Mouse (Mus musculus) neural tube, embryonic 15.5 days (tissue): ENCODE results near the gene Foxp1. TPM values are rescaled to one million over a fixed set of nuclear protein-coding genes. Genes with fewer than 3 reads are reported as not detected.

Experiments used
- ATAC-seq: fragments of 200-750 bp; cut with Nextera tagmentation; 2 replicates; pipeline ENCODE4 v1.8.0; 2017; ENCODE audit warnings: mild to moderate bottlenecking, moderate TSS enrichment, moderate library complexity; ENCODE audit not compliant: low FRiP score
- H3K27ac ChIP-seq: fragments of 300-500 bp; sonication (generic); replicated peaks from 2 replicates; pipeline ENCODE4 v1.5.1; 2015; ENCODE audit warnings: mild to moderate bottlenecking, inconsistent platforms
- H3K27me3 ChIP-seq: fragments of 300-500 bp; sonication (generic); replicated peaks from 2 replicates; pipeline ENCODE4 v1.6.1; 2015; ENCODE audit warnings: inconsistent platforms
- H3K36me3 ChIP-seq: fragments of 300-500 bp; sonication (generic); 2 replicates; pipeline ENCODE4 v1.6.1; 2015; ENCODE audit warnings: inconsistent platforms
- H3K4me1 ChIP-seq: fragments of 300-500 bp; sonication (generic); 2 replicates; pipeline ENCODE4 v1.6.1; 2015; ENCODE audit warnings: inconsistent platforms
- H3K4me2 ChIP-seq: fragments of 300-500 bp; sonication (generic); 2 replicates; pipeline ENCODE4 v1.6.1; 2015; ENCODE audit warnings: inconsistent platforms, mild to moderate bottlenecking, moderate library complexity
- H3K4me3 ChIP-seq: fragments of 300-500 bp; sonication (generic); replicated peaks from 2 replicates; pipeline ENCODE4 v1.5.1; 2015; ENCODE audit warnings: mild to moderate bottlenecking, inconsistent platforms
- H3K9ac ChIP-seq: fragments of 300-500 bp; sonication (generic); replicated peaks from 2 replicates; pipeline ENCODE4 v1.6.1; 2015; ENCODE audit warnings: mild to moderate bottlenecking, inconsistent platforms
- H3K9me3 ChIP-seq: fragments of 300-500 bp; sonication (generic); replicated peaks from 2 replicates; pipeline ENCODE4 v1.6.1; 2016; ENCODE audit warnings: inconsistent platforms
- WGBS: fragments of 180-500 bp; shearing (Covaris S2); methylation state at CpG from one replicate; pipeline ENCODE4 v1.1.7; 2015; ENCODE audit warnings: mixed read lengths; 5-methylcytosine and 5-hydroxymethylcytosine counted together
- polyA plus RNA-seq: library from polyadenylated mRNA; unstranded; fragments of >200 nt; fragmentation: Nextera tagmentation; extraction: Ambion mirVana; gene quantifications from 2 replicates; pipeline ENCODE4 v1.2.1, GENCODE M21; 2015

Gene Foxp1
- polyA plus RNA-seq, 1 experiment from 2014 or later = 51.0 TPM

DNA sequence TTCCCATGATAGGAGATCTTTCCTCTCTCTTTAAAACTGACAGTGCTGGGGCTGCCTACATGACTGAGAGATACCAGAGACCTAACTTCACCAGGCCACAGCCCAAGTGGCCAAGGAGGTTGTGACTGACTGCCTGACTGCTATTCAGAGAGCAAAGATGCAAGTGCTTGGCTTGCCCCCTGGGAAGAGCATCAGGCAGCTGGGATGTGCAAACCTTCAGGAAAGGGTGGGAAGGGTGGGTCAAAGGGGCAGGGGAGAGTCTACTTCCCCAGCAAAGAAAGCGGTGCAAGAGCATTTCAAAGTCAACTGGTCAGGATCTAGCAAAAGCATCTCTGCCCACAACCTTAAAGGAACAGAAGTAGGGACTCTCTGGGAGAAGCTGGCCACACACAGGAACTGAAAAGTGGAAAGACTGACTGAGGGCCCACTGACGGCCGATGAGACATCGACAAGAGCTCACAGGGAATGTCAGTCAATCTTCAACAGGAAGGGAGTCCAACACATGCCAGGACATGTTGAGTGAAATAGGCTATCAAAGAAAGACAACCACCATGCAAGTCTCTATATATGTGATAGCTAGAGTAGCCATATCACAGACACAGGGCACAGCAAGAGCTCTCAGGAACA lies 138.6 kb downstream of the Foxp1 start:
- H3K27me3 ChIP-seq = no peaks in the 10 kb centered on the region
- no peaks in the 10 kb centered on the region for H3K36me3 ChIP-seq
- H3K4me1 ChIP-seq = peaks cover 3% of the 10 kb centered on the region; the same call in 1 of the 2 replicates
- no peak overlapping the region for H3K27ac ChIP-seq
- no peak overlapping the region for H3K4me2 ChIP-seq
- no peak overlapping the region for H3K9ac ChIP-seq
- no peak overlapping the region for H3K4me3 ChIP-seq
- ATAC-seq = no peak
- 88% methylated on average over 4 of the region's 4 CpGs for WGBS
- H3K9me3 ChIP-seq = no peaks in the 10 kb centered on the region

DNA sequence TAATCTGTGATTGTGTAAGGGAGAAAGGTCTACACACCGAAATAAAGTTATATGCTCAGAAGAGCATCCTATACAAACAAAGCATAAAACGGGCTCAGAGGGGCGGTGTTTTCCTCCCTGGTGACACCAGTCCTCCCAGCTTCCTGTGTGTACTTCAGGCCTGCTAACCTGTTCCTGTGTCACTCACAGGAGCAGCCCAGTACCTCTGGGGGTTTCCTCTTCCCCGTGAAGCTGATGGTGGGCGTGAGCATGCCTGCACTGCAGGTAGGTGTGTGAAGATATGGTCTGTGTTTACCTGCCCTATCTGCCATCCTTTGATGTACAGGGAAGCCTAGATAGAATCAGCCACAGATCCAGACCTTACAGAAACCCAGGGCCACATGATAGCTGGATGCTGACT lies 142.4 kb downstream of the Foxp1 start:
- no peaks in the 10 kb centered on the region for H3K9me3 ChIP-seq
- no peak for ATAC-seq
- H3K4me1 ChIP-seq = peaks cover 21% of the 10 kb centered on the region
- 89% methylated on average over 5 of the region's 5 CpGs for WGBS
- no peak overlapping the region for H3K9ac ChIP-seq
- no peaks in the 10 kb centered on the region for H3K36me3 ChIP-seq
- no peak overlapping the region for H3K27ac ChIP-seq
- H3K4me2 ChIP-seq = no peak overlapping the region
- H3K27me3 ChIP-seq = 0 out of 2 replicates have a peak, but pooled peaks cover 3% of the 10 kb centered on the region
- H3K4me3 ChIP-seq = no peak overlapping the region

DNA sequence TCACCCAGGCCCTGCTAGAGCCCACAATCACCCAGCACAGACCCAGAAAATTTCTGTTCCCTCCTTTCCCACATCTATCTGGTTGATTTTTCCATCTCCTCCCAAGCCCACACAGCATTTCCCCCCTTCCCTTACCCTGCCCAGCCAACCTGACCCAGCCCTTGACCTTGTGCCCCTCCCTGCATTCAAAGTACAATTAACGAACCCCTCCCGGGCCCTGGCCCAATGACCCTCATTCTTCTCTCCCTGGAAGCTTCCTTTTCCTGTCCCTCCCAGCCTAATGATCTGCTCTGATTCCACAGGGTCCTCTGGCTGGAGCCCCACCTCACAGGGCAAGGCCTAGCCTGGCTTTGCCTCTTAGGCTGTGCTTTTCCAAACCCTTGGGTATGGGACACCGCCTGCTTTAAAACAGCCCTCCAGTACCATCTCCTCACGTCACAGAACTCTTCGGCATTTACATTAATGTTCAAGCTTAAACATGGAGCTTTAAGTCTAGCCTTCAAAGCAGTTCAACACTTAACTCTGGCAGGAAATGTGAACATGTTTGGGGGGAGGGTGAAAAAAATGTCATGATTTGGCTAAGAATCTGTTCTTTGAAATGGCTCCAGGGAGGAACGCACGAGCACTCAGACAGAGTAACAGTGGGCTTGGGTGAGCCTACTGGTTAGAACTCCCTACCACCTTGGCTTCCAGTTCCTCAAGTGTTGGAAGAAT lies 143.4 kb downstream of the Foxp1 start:
- WGBS = 73% methylated on average over 7 of the region's 7 CpGs
- H3K36me3 ChIP-seq = no peaks in the 10 kb centered on the region
- H3K4me2 ChIP-seq = no peak overlapping the region
- 0 out of 2 replicates have a peak, but pooled peaks cover 3% of the 10 kb centered on the region for H3K27me3 ChIP-seq
- no peak overlapping the region for H3K9ac ChIP-seq
- no peaks in the 10 kb centered on the region for H3K9me3 ChIP-seq
- no peak for ATAC-seq
- H3K4me1 ChIP-seq = peaks cover 30% of the 10 kb centered on the region
- H3K4me3 ChIP-seq = no peak overlapping the region
- H3K27ac ChIP-seq = no peak overlapping the region

DNA sequence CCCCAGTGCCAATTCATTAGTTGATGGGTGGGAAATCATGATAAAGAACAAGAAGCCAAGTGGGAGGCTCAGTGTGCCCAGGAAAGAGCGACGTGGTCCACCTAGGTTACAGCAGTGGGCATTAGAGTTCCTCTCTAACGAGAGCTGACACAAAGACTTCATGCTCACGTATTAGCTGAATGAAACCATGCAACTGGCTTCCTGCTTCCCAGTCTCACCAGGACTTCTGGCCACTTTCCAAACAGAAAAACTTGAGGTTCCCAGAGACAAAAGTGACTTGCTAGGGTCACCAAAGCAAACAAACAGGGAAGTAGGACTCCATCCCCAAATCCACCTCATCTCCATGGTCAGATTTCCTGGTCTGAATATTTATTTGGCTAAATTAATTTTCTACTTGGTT lies 144.8 kb downstream of the Foxp1 start:
- Histone ChIP-seq H3K4me3 (no peak overlapping the region), H3K4me2 (no peak overlapping the region), H3K36me3 (no peaks in the 10 kb centered on the region), H3K27me3 (0 out of 2 replicates have a peak, but pooled peaks cover 3% of the 10 kb centered on the region), H3K4me1 (peaks cover 27% of the 10 kb centered on the region), H3K27ac (no peak overlapping the region; the same call in 1 of the 2 replicates), H3K9me3 (no peaks in the 10 kb centered on the region), H3K9ac (no peak overlapping the region)
- ATAC-seq = no peak
- 67% methylated on average over 4 of the region's 4 CpGs for WGBS

GRCm38 (mm10) chr6:99377131-99377530 lies 145.4 kb downstream of the Foxp1 start:
- H3K9me3 ChIP-seq = no peaks in the 10 kb centered on the region
- H3K27ac ChIP-seq = no peak overlapping the region; the same call in 1 of the 2 replicates
- no peak overlapping the region for H3K4me2 ChIP-seq
- H3K4me3 ChIP-seq = no peak overlapping the region
- no peak overlapping the region for H3K9ac ChIP-seq
- ATAC-seq = no peak
- H3K27me3 ChIP-seq = 0 out of 2 replicates have a peak, but pooled peaks cover 3% of the 10 kb centered on the region
- H3K4me1 ChIP-seq = peaks cover 27% of the 10 kb centered on the region
- WGBS = 66% methylated on average over 2 of the region's 2 CpGs
- H3K36me3 ChIP-seq = no peaks in the 10 kb centered on the region

- no peak overlapping the region for H3K9ac ChIP-seq
- ATAC-seq = no peak
- no peak overlapping the region for H3K27ac ChIP-seq
- H3K9me3 ChIP-seq = no peaks in the 10 kb centered on the region
- 75% methylated on average over 8 of the region's 8 CpGs for WGBS
- H3K27me3 ChIP-seq = 0 out of 2 replicates have a peak, but pooled peaks cover 3% of the 10 kb centered on the region
- no peak overlapping the region for H3K4me2 ChIP-seq
- no peak overlapping the region for H3K4me3 ChIP-seq
- H3K4me1 ChIP-seq = peaks cover 27% of the 10 kb centered on the region
- H3K36me3 ChIP-seq = no peaks in the 10 kb centered on the region
Measured at GRCm38 (mm10) chr6:99376721-99377120, 145.8 kb downstream of the Foxp1 start.

DNA sequence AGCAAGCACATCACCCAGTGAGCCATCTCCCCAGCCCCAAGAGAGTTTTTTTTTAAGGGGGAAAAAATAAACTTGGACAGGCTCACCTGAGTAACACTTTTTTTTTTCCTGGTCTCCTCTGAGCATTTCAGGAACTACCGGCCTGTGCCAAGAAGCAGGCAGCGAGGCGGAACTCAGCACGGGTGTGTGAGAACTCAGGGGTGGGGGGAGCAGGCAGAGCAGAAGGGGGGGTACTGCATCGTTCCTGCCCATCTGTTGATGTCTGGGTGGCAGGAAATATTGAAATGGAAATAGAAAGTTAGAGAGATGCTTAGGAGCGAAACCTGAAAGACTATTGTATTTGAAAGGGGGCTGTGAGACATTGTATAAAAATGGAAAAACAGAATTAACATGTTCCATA lies 146.7 kb downstream of the Foxp1 start:
- 0 out of 2 replicates have a peak, but pooled peaks cover 3% of the 10 kb centered on the region for H3K27me3 ChIP-seq
- no peak overlapping the region for H3K4me3 ChIP-seq
- H3K4me1 ChIP-seq = peaks cover 27% of the 10 kb centered on the region
- no peaks in the 10 kb centered on the region for H3K36me3 ChIP-seq
- WGBS = 60% methylated on average over 6 of the region's 6 CpGs
- no peak overlapping the region for H3K4me2 ChIP-seq
- no peak for ATAC-seq
- no peaks in the 10 kb centered on the region for H3K9me3 ChIP-seq
- H3K27ac ChIP-seq = no peak overlapping the region
- no peak overlapping the region for H3K9ac ChIP-seq

- H3K4me2 ChIP-seq = no peak overlapping the region
- no peaks in the 10 kb centered on the region for H3K36me3 ChIP-seq
- H3K9ac ChIP-seq = no peak overlapping the region
- no peak overlapping the region for H3K4me3 ChIP-seq
- ATAC-seq = no peak
- H3K9me3 ChIP-seq = no peaks in the 10 kb centered on the region
- H3K27me3 ChIP-seq = 0 out of 2 replicates have a peak, but pooled peaks cover 3% of the 10 kb centered on the region
- H3K27ac ChIP-seq = no peak overlapping the region
- 59% methylated on average over 4 of the region's 4 CpGs for WGBS
- H3K4me1 ChIP-seq = peaks cover 27% of the 10 kb centered on the region
Measured at GRCm38 (mm10) chr6:99375376-99375775, 147.1 kb downstream of the Foxp1 start.

DNA sequence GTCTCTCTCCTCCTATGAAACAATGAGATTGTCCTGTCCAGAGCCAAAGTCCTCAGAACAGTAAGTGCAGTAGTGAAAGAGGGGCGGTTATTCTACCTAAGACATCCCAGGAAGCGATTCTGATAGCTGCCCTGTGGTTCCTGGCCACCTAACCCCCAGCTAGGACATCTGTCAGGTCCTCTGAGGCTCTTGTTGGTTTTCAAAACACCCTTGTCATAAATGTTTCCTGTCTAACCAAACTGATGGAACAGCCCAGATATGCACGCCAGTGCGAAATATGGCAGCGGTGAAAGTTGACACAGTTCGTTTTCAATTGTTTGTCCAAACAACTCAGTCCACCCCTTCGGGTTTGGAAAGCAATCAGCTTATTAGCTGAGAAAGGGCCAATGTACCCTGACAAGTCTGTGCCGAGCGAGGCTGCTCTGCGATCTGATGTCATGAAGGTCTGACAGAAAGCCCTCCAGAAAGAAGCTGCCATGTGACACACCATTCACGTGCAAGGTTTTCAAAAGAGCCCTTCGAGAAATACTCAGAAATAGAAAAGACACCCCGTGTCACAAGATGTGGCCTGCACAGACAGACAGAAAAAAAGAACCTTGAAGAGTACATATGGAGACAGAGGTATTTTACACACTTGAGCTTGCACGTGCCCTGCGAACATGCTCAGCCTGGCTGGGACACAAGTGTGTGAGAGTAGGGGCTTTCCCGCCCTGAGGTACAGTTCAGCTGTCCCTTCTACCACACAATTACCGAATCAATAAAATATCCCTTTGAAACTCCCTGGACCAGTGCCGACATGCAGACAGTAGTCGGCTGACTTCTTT lies 147.9 kb downstream of the Foxp1 start:
- ATAC-seq = no peak
- H3K9me3 ChIP-seq = no peaks in the 10 kb centered on the region
- 63% methylated on average over 19 of the region's 19 CpGs for WGBS
- no peak overlapping the region for H3K9ac ChIP-seq
- H3K36me3 ChIP-seq = no peaks in the 10 kb centered on the region
- H3K27me3 ChIP-seq = 0 out of 2 replicates have a peak, but pooled peaks cover 3% of the 10 kb centered on the region
- no peak overlapping the region for H3K27ac ChIP-seq
- no peak overlapping the region for H3K4me2 ChIP-seq
- no peak overlapping the region for H3K4me3 ChIP-seq
- H3K4me1 ChIP-seq = peaks cover 27% of the 10 kb centered on the region

DNA sequence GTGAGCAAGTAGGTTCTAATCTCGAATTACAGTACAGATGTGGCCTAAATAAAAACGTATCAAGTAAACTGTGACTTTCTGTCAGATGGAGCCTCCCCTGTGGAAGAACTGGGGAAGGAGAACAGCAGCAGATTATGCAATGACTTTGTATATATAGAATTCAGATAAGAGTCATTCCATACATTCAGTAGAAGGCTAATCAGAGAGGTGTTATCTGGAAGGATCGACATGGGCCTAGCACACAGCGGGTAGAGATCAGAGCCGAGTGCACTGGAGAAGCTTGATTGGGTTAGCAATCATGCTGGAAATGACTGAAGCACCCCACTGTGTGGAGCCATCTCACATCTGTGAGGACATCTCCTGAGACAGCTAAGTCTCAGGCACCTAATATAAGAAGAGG lies 150.1 kb downstream of the Foxp1 start:
- Histone ChIP-seq H3K27me3 (0 out of 2 replicates have a peak, but pooled peaks cover 3% of the 10 kb centered on the region), H3K9ac (no peak overlapping the region), H3K9me3 (no peaks in the 10 kb centered on the region), H3K4me3 (no peak overlapping the region), H3K27ac (no peak overlapping the region), H3K36me3 (no peaks in the 10 kb centered on the region), H3K4me2 (no peak overlapping the region), H3K4me1 (peaks cover 25% of the 10 kb centered on the region)
- WGBS = 90% methylated on average over 5 of the region's 5 CpGs
- ATAC-seq = no peak

- H3K9me3 ChIP-seq = no peaks in the 10 kb centered on the region
- H3K4me1 ChIP-seq = peaks cover 23% of the 10 kb centered on the region
- no peaks in the 10 kb centered on the region for H3K27me3 ChIP-seq
- no peak overlapping the region for H3K9ac ChIP-seq
- no peak overlapping the region for H3K4me2 ChIP-seq
- no peak overlapping the region for H3K27ac ChIP-seq
- H3K36me3 ChIP-seq = no peaks in the 10 kb centered on the region
- H3K4me3 ChIP-seq = no peak overlapping the region
- WGBS = 84% methylated on average over 6 of the region's 6 CpGs
- no peak for ATAC-seq
Measured at GRCm38 (mm10) chr6:99372016-99372415, 150.5 kb downstream of the Foxp1 start.
